Mouse (Mus musculus): ENCODE measurements around the gene Rnf224. TPM values are rescaled to one million over a fixed set of nuclear protein-coding genes. Genes with fewer than 3 reads are reported as not detected.
A peak's percentile ranks its signal among the peaks of the same experiment; 100 is the strongest.

The Rnf224 gene
- polyA plus RNA-seq, 1 experiment from 2014 or later: not detected

DNA sequence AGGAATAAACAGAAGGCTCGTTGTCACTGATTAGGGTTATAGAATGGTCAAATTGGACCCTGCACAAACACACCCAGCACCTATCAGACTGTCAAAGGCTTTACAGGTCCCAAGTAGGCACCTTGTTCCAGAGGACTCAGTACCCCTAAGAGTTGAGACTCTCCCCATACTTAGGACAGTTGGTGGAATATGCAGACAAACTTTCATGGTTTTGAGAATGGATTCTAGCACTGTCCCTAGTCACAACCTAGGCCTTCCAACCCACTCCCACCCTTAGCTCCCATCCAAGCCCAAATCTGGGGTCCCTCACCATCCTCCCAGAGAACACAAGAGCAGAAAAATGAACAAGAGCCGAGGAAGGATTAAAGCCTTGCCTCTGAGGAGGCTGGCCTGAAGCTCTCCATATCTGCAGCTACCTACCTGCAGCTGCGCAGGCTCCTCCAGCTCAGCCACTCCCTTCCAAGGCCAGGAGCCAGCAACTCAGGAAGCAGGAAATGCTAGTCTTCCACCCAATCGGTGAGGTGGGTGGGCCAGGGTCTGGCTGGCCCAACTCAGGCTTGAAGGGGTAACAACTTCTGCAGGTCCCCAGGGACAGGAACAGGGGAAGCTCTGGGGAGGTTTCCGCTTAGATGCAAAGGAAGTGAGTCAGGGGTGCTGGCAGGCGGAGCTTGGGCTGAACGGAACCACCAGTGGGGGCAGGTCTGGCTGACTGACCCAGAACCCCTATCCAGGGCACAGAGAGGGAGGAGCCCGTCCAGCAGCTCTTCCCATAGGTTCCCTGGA lies 40.2 kb downstream of the Rnf224 start, which contains the start of gene Tor4a:
TSS of gene Tor4a (minus strand) at position 715 of the 783 bp plus-strand sequence.
- H3K4me1 ChIP-seq (ENCODE audit: control insufficient read depth, insufficient read depth, low read length): no peaks in the 10 kb centered on the region
- H3K27ac ChIP-seq (replicated peaks; ENCODE audit: low read depth, low read length): no peak within 1 kb of the TSS
- 0 out of 2 replicates have a peak within 1 kb of the TSS, but pooled peaks have one; percentile 4 for H3K4me2 ChIP-seq (ENCODE audit: low read length)
- H3K36me3 ChIP-seq (ENCODE audit: control insufficient read depth, insufficient read depth, low read length): peaks cover 33% of the 10 kb centered on the region
- H3K27me3 ChIP-seq (ENCODE audit: control insufficient read depth, insufficient read depth, low read length): peaks cover 20% of the 10 kb centered on the region
- DNase-seq (no peak), ATAC-seq (ENCODE audit: low FRiP score, low TSS enrichment) (no peak)
- WGBS: 15% methylated on average over 8 of the region's 8 CpGs
- no peak within 1 kb of the TSS for H3K9ac ChIP-seq (replicated peaks; ENCODE audit: low read length)
- 0 out of 2 replicates have a peak within 1 kb of the TSS, but pooled peaks have one; percentile 5 for H3K4me3 ChIP-seq (replicated peaks; ENCODE audit: low read depth, low read length)
- no peaks in the 10 kb centered on the region for H3K9me3 ChIP-seq (ENCODE audit: control insufficient read depth, low read length)

- ATAC-seq (ENCODE audit: low FRiP score, low TSS enrichment) (no peak), DNase-seq (no peak)
- Histone ChIP-seq H3K4me2 (ENCODE audit: low read length) (0 out of 2 replicates have a peak overlapping the region, but pooled peaks have one; percentile 4), H3K4me3 (replicated peaks; ENCODE audit: low read depth, low read length) (0 out of 2 replicates have a peak overlapping the region, but pooled peaks have one; percentile 5), H3K9me3 (ENCODE audit: control insufficient read depth, low read length) (no peaks in the 10 kb centered on the region), H3K27ac (replicated peaks; ENCODE audit: low read depth, low read length) (no peak overlapping the region), H3K36me3 (ENCODE audit: control insufficient read depth, insufficient read depth, low read length) (peaks cover 24% of the 10 kb centered on the region), H3K27me3 (ENCODE audit: control insufficient read depth, insufficient read depth, low read length) (peaks cover 20% of the 10 kb centered on the region), H3K9ac (replicated peaks; ENCODE audit: low read length) (no peak overlapping the region), H3K4me1 (ENCODE audit: control insufficient read depth, insufficient read depth, low read length) (no peaks in the 10 kb centered on the region)
- 20% methylated on average over 55 of the region's 55 CpGs for WGBS
These were observed 41.1 kb downstream of the Rnf224 start for GRCm38 (mm10) chr2:25195211-25196156.

GRCm38 (mm10) chr2:25194486-25195171 lies 42.0 kb downstream of the Rnf224 start:
- Histone ChIP-seq H3K4me2 (ENCODE audit: low read length) (no peak overlapping the region), H3K9ac (replicated peaks; ENCODE audit: low read length) (no peak overlapping the region), H3K4me3 (replicated peaks; ENCODE audit: low read depth, low read length) (no peak overlapping the region), H3K27me3 (ENCODE audit: control insufficient read depth, insufficient read depth, low read length) (peaks cover 20% of the 10 kb centered on the region), H3K9me3 (ENCODE audit: control insufficient read depth, low read length) (no peaks in the 10 kb centered on the region), H3K36me3 (ENCODE audit: control insufficient read depth, insufficient read depth, low read length) (peaks cover 16% of the 10 kb centered on the region), H3K27ac (replicated peaks; ENCODE audit: low read depth, low read length) (no peak overlapping the region), H3K4me1 (ENCODE audit: control insufficient read depth, insufficient read depth, low read length) (no peaks in the 10 kb centered on the region)
- 86% methylated on average over 17 of the region's 17 CpGs for WGBS
- no peak for ATAC-seq (ENCODE audit: low FRiP score, low TSS enrichment)
- DNase-seq: no peak

GRCm38 (mm10) chr2:25194006-25194405 lies 42.6 kb downstream of the Rnf224 start:
- Histone ChIP-seq H3K4me1 (ENCODE audit: control insufficient read depth, insufficient read depth, low read length) (no peaks in the 10 kb centered on the region), H3K27ac (replicated peaks; ENCODE audit: low read depth, low read length) (no peak overlapping the region), H3K4me2 (ENCODE audit: low read length) (no peak overlapping the region), H3K4me3 (replicated peaks; ENCODE audit: low read depth, low read length) (no peak overlapping the region), H3K9me3 (ENCODE audit: control insufficient read depth, low read length) (no peaks in the 10 kb centered on the region), H3K36me3 (ENCODE audit: control insufficient read depth, insufficient read depth, low read length) (peaks cover 11% of the 10 kb centered on the region), H3K27me3 (ENCODE audit: control insufficient read depth, insufficient read depth, low read length) (peaks cover 20% of the 10 kb centered on the region), H3K9ac (replicated peaks; ENCODE audit: low read length) (no peak overlapping the region)
- ATAC-seq (ENCODE audit: low FRiP score, low TSS enrichment) (no peak), DNase-seq (no peak)
- 76% methylated on average over 5 of the region's 5 CpGs for WGBS

DNA sequence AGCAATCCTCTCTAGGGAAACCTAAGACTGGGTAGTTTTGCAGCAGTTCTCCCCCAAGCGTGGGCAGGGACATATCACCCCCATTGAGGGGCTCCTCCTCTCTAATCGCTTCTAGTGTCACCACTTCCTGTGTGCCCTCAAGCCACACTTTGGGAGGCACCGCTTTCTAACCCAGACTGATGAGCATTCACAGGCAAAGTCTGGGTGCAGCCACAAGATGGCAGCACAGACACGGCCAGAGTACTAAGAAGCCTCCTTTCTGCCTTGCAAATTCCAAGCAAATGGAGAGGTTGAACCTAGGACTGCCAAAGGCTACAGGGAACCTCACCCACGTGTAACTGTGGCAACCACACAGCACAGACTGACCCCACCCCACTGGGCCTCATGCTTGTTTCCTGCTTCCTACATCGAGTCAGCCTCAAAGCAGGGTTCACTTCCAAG lies 43.2 kb downstream of the Rnf224 start:
- Histone ChIP-seq H3K4me1 (ENCODE audit: control insufficient read depth, insufficient read depth, low read length) (no peaks in the 10 kb centered on the region), H3K4me2 (ENCODE audit: low read length) (no peak overlapping the region), H3K4me3 (replicated peaks; ENCODE audit: low read depth, low read length) (no peak overlapping the region), H3K9ac (replicated peaks; ENCODE audit: low read length) (no peak overlapping the region), H3K9me3 (ENCODE audit: control insufficient read depth, low read length) (no peaks in the 10 kb centered on the region), H3K27me3 (ENCODE audit: control insufficient read depth, insufficient read depth, low read length) (peaks cover 20% of the 10 kb centered on the region), H3K36me3 (ENCODE audit: control insufficient read depth, insufficient read depth, low read length) (peaks cover 4% of the 10 kb centered on the region), H3K27ac (replicated peaks; ENCODE audit: low read depth, low read length) (no peak overlapping the region)
- DNase-seq: peak; percentile 90
- peak; percentile 81 for ATAC-seq (ENCODE audit: low FRiP score, low TSS enrichment)
- WGBS: under 1% methylated on average over 6 of the region's 6 CpGs

DNA sequence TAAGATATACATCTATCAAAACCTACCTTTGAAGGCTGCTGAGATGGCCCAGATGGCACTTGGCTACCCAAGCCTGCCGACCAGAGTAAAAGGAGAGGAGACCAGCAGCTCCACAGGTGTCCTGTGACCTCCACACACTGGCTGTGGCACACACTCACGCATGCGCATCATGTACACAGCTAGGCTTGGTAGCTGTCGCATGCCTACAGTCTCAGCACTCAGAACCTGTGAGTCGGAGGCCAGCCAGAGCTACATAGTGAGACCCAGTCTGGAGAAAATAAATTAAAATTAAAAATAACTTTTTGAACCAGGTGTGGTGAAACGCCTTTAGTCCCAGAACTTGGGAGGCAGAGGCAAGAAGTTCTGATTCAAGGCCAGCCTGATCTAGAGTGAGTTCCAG lies 48.7 kb downstream of the Rnf224 start:
- Histone ChIP-seq H3K4me3 (replicated peaks; ENCODE audit: low read depth, low read length) (no peak overlapping the region), H3K4me2 (ENCODE audit: low read length) (no peak overlapping the region), H3K9ac (replicated peaks; ENCODE audit: low read length) (no peak overlapping the region), H3K36me3 (ENCODE audit: control insufficient read depth, insufficient read depth, low read length) (no peaks in the 10 kb centered on the region), H3K4me1 (ENCODE audit: control insufficient read depth, insufficient read depth, low read length) (peaks cover 20% of the 10 kb centered on the region), H3K9me3 (ENCODE audit: control insufficient read depth, low read length) (no peaks in the 10 kb centered on the region), H3K27ac (replicated peaks; ENCODE audit: low read depth, low read length) (no peak overlapping the region), H3K27me3 (ENCODE audit: control insufficient read depth, insufficient read depth, low read length) (no peaks in the 10 kb centered on the region)
- no peak for ATAC-seq (ENCODE audit: low FRiP score, low TSS enrichment)
- DNase-seq: no peak
- 82% methylated on average over 6 of the region's 6 CpGs for WGBS

DNA sequence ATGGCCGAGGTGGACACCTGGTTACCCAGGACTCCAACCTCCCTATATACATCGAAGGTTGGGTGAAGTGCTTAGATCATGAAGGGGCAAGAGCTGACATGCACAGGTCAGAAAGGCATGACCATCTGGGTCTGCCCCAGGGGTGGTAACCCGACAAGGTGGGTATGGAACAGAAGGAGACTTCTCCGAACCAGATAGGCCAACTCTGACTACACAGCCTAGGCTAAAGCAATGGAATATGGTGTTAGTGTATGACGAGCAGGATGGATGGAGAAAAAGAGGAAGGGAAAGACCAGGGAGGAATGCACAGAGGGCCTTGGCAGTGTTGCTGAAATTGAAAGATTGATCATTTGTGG lies 50.0 kb downstream of the Rnf224 start:
- WGBS: 24% methylated on average over 5 of the region's 5 CpGs
- Histone ChIP-seq H3K27ac (replicated peaks; ENCODE audit: low read depth, low read length) (peak overlapping the region; percentile 95), H3K9ac (replicated peaks; ENCODE audit: low read length) (peak overlapping the region; percentile 37; the same call in 1 of the 2 replicates), H3K27me3 (ENCODE audit: control insufficient read depth, insufficient read depth, low read length) (no peaks in the 10 kb centered on the region), H3K36me3 (ENCODE audit: control insufficient read depth, insufficient read depth, low read length) (no peaks in the 10 kb centered on the region), H3K4me3 (replicated peaks; ENCODE audit: low read depth, low read length) (no peak overlapping the region), H3K4me1 (ENCODE audit: control insufficient read depth, insufficient read depth, low read length) (peaks cover 27% of the 10 kb centered on the region), H3K9me3 (ENCODE audit: control insufficient read depth, low read length) (no peaks in the 10 kb centered on the region), H3K4me2 (ENCODE audit: low read length) (peak overlapping the region; percentile 80)
- ATAC-seq (ENCODE audit: low FRiP score, low TSS enrichment) (no peak; the same call in 1 of the 2 replicates), DNase-seq (no peak)
